Mouse (Mus musculus): ENCODE results near the gene Ppil6. TPM values are rescaled to one million over a fixed set of nuclear protein-coding genes. Genes with fewer than 3 reads are reported as not detected.

Ppil6 gene
- polyA plus RNA-seq, 1 experiment from 2014 or later, result 0.63 TPM

DNA sequence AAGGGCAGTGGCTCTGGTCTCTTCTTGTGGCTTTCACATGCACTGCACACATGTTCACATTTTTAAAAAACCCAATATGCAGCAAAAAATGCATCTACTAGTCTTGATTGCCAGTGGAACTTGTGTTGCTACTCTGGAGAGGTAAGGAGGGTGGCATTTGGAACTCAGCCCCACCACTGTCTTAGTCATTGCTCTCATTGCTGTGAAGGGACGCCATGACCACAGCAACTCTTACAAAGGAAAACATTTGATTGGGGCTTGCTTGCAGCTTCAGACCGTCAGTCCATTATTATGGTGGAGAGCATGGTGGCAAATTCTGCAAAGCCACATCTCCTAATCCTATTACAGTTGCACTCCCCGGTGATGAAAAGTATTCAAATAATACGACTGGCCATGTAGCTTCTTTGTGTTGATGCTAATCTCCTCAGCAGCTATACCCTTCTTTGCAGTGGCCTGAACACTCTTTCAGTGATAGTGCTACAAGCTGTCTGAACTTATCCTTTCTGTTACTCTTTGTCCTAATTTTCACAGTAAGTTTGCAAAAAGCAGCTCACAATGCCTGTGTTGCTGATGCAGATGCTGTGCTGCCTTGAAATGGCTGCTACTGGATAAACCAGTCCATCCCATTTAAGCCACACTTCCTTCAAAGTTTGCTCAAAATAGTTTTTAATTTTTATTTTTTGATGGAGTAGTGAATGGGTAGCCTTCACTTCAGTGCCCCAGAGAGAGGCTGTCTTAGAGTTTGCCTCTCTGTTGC lies 47.2 kb downstream of the Ppil6 start:
- Histone ChIP-seq H3K27me3 (no peaks in the 10 kb centered on the region), H3K4me1 (no peaks in the 10 kb centered on the region), H3K4me2 (no peak overlapping the region), H3K9ac (no peak overlapping the region), H3K36me3 (peaks cover 58% of the 10 kb centered on the region), H3K27ac (no peak overlapping the region), H3K4me3 (no peak overlapping the region), H3K9me3 (no peaks in the 10 kb centered on the region)
- no peak for ATAC-seq (ENCODE audit: insufficient number of reproducible peaks, insufficient read depth, low FRiP score, low TSS enrichment, low read depth)
- WGBS, result 90% methylated on average over 4 of the region's 4 CpGs

DNA sequence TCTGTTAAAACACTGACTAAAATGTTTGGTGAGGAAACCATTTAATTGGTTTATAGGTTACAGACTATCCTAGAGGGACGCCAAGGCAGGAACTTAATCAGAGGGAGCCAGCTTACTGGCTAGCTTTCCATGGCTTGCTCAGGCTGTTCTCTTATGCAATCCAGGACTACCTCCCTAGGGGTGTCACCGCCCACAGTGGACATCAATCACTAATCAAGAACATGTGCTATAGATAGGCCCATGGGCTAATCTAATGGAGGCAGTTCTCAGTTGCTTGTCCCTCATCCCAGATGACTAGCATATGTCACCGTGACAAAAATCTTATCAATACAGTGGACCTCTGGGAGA lies 47.7 kb downstream of the Ppil6 start:
- WGBS, result 84% methylated on average over 3 of the region's 3 CpGs
- Histone ChIP-seq H3K36me3 (peaks cover 53% of the 10 kb centered on the region), H3K27me3 (no peaks in the 10 kb centered on the region), H3K9me3 (no peaks in the 10 kb centered on the region), H3K9ac (no peak overlapping the region), H3K27ac (no peak overlapping the region), H3K4me2 (no peak overlapping the region), H3K4me1 (no peaks in the 10 kb centered on the region), H3K4me3 (no peak overlapping the region)
- ATAC-seq (ENCODE audit: insufficient number of reproducible peaks, insufficient read depth, low FRiP score, low TSS enrichment, low read depth), result no peak

DNA sequence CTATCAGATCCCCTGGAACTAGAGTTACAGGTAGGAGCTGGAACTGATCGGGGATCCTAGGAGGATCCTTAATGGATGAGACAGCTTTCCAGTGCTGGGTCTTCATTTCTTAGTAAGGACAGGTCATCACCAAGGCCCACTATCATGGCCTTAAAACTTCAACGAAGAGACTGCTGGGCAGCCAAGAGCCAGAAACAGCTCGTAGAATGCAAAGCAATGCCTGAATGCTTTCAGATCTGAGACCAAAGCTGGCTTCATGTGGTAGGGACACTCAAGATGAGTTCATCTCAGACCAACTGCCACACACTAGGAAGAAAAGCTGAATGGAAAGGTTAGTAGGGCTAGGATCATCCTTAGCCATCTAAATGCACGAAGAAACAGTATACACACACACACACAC lies 48.7 kb downstream of the Ppil6 start:
- 94% methylated on average over 4 of the region's 4 CpGs for WGBS
- no peaks in the 10 kb centered on the region for H3K27me3 ChIP-seq
- no peak for ATAC-seq (ENCODE audit: insufficient number of reproducible peaks, insufficient read depth, low FRiP score, low TSS enrichment, low read depth)
- peaks cover 42% of the 10 kb centered on the region for H3K36me3 ChIP-seq
- no peak overlapping the region for H3K4me2 ChIP-seq
- H3K4me3 ChIP-seq, result no peak overlapping the region
- H3K9me3 ChIP-seq, result no peaks in the 10 kb centered on the region
- H3K9ac ChIP-seq, result no peak overlapping the region
- H3K27ac ChIP-seq, result no peak overlapping the region
- 0 out of 2 replicates have a peak, but pooled peaks cover under 1% of the 10 kb centered on the region for H3K4me1 ChIP-seq

DNA sequence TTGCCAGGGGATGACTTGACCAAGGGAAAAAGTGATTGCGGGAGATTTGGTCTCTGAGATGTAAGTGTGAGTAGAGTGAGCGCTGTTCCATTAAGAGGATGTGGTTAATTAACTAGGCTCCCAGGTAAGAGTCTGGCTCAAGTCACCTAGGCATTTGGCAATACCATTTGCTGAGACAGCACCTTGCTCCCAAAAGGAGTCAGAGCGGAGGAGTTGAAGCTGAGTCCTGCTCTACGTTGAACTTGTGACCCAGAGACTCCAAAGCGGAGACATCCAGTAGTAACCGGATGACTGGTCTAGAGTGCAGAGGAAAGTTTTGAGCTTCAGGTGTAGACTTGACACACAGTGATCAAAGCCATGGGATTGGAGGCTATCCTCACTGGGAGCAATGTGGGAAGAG lies 51.8 kb downstream of the Ppil6 start:
- Histone ChIP-seq H3K4me2 (no peak overlapping the region), H3K27ac (no peak overlapping the region), H3K4me3 (no peak overlapping the region), H3K36me3 (peaks cover 14% of the 10 kb centered on the region), H3K9me3 (no peaks in the 10 kb centered on the region), H3K4me1 (0 out of 2 replicates have a peak, but pooled peaks cover 10% of the 10 kb centered on the region), H3K27me3 (no peaks in the 10 kb centered on the region), H3K9ac (no peak overlapping the region)
- 94% methylated on average over 6 of the region's 6 CpGs for WGBS
- ATAC-seq (ENCODE audit: insufficient number of reproducible peaks, insufficient read depth, low FRiP score, low TSS enrichment, low read depth), result no peak

DNA sequence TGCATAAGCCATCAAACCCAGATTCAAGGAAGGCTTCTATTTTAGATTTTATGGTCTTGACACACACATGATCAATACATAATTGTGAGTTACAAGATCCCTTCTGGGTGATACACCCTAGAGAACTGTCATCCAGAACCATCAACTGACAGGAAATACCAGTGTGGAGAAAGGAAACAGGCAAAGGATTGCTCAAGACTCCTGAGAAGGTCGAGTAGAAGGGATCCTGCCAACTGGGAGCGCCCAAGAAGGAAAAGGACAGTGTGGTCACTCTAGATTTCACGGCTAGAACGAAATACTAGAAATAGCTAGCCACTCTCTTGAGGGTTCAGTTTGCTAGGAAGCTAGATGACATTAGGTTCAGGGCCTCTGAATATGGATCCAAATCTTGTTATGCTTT lies 53.2 kb downstream of the Ppil6 start:
- 78% methylated on average over 4 of the region's 4 CpGs for WGBS

DNA sequence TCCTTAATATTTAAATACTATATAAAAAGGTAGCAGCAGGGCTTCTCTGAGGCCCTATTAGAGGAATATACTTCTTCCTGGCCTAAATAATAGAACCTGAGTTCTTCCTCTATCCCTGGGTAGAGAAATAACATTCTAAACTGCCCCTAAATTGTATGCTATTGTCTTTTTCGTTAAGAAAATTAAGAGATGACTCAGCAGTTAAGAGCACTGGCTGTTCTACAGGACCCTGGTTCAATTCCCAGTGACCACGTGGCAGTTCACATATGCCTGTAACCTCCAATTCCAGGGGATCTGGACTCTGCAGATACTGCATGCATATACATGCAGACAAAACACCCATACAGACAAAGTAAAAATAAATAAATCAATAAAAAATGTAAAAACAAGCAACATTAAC lies 53.6 kb downstream of the Ppil6 start:
- no peak for ATAC-seq (ENCODE audit: insufficient number of reproducible peaks, insufficient read depth, low FRiP score, low TSS enrichment, low read depth)
- WGBS, result 69% methylated on average over 2 of the region's 2 CpGs

More for the DNA sequence above, 53.2 kb downstream of the Ppil6 start:
- Histone ChIP-seq H3K9me3 (no peaks in the 10 kb centered on the region), H3K27ac (no peak overlapping the region), H3K4me2 (no peak overlapping the region), H3K36me3 (peaks cover 8% of the 10 kb centered on the region; the same call in 1 of the 2 replicates), H3K27me3 (no peaks in the 10 kb centered on the region), H3K4me3 (no peak overlapping the region), H3K9ac (no peak overlapping the region), H3K4me1 (0 out of 2 replicates have a peak, but pooled peaks cover 10% of the 10 kb centered on the region)
- ATAC-seq (ENCODE audit: insufficient number of reproducible peaks, insufficient read depth, low FRiP score, low TSS enrichment, low read depth), result no peak

DNA sequence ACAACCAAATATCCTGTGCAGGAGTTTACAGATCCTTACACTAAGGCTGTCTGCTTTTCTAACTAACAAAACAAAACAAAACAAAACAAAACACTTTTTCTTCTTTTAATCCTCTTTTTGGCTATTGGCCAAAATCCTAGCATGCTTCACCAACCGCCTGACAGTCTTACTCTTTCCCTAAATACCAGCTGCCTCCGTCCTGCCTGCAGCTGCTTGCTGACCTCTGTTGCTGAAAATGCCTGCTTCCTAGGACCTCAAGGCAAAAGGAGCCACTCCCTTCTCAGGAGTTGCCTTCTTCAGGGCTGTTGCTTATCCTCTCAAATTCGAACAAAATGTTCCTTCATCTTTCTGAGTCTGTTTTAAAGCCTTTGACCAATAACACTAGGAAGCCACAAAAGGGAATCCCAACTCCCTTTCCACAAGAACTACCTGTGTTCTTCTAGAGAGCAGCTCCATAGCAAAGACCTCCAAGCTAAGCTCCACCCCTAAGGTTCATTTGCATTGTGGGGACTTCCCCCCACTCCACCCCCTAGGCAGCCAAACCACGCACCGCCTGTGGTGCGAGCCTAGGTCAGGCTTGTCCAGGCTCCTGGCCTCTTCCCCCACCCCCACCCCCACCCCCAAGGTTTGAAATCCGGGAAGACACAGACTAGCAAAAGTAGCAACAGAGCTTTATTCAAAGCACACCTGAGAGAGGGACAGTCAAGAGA lies 54.4 kb downstream of the Ppil6 start:
- H3K36me3 ChIP-seq, result 0 out of 2 replicates have a peak, but pooled peaks cover 8% of the 10 kb centered on the region
- no peak overlapping the region for H3K27ac ChIP-seq
- 0 out of 2 replicates have a peak, but pooled peaks cover 10% of the 10 kb centered on the region for H3K4me1 ChIP-seq
- no peak overlapping the region for H3K4me2 ChIP-seq
- no peak overlapping the region for H3K9ac ChIP-seq
- 5% methylated on average over 7 of the region's 7 CpGs for WGBS
- 0 out of 2 replicates have a peak, but pooled peaks cover 6% of the 10 kb centered on the region for H3K9me3 ChIP-seq
- no peak overlapping the region for H3K4me3 ChIP-seq
- ATAC-seq (ENCODE audit: insufficient number of reproducible peaks, insufficient read depth, low FRiP score, low TSS enrichment, low read depth), result no peak
- H3K27me3 ChIP-seq, result no peaks in the 10 kb centered on the region

More for the DNA sequence above, 53.6 kb downstream of the Ppil6 start:
- 0 out of 2 replicates have a peak, but pooled peaks cover 10% of the 10 kb centered on the region for H3K4me1 ChIP-seq
- H3K9ac ChIP-seq, result no peak overlapping the region
- peaks cover 7% of the 10 kb centered on the region; the same call in 1 of the 2 replicates for H3K36me3 ChIP-seq
- no peak overlapping the region for H3K4me2 ChIP-seq
- no peak overlapping the region for H3K4me3 ChIP-seq
- H3K27ac ChIP-seq, result no peak overlapping the region
- no peaks in the 10 kb centered on the region for H3K9me3 ChIP-seq
- H3K27me3 ChIP-seq, result no peaks in the 10 kb centered on the region

DNA sequence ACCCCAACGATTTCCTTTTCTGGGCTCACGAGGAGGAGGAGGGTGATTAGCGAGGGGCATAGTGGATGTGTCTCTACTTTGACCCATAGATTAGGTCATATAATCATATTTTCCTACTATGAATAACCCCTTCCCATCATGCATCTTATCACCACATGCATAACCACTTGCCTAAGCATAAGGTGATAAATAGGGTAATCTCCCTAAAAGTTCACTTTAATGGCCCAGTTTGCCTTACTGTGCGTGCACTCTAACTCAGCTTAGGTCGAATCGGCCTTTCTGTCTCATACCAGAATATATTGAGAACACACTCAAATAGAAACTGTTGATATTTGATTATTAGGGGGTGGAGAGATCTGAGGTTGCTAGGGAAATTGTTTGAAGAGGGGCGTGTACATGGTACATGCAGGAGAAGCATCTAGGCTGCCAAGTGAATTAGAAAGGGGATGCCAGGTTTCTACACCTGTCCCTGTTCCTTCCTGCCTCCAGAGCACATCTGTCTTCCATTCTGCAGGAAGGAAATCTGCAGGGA lies 55.1 kb downstream of the Ppil6 start:
- Histone ChIP-seq H3K4me2 (no peak overlapping the region), H3K4me1 (peaks cover 10% of the 10 kb centered on the region), H3K9ac (no peak overlapping the region), H3K4me3 (no peak overlapping the region), H3K27ac (no peak overlapping the region), H3K36me3 (0 out of 2 replicates have a peak, but pooled peaks cover 4% of the 10 kb centered on the region), H3K27me3 (no peaks in the 10 kb centered on the region), H3K9me3 (0 out of 2 replicates have a peak, but pooled peaks cover 6% of the 10 kb centered on the region)
- ATAC-seq (ENCODE audit: insufficient number of reproducible peaks, insufficient read depth, low FRiP score, low TSS enrichment, low read depth), result no peak
- WGBS, result 50% methylated on average over 7 of the region's 7 CpGs

DNA sequence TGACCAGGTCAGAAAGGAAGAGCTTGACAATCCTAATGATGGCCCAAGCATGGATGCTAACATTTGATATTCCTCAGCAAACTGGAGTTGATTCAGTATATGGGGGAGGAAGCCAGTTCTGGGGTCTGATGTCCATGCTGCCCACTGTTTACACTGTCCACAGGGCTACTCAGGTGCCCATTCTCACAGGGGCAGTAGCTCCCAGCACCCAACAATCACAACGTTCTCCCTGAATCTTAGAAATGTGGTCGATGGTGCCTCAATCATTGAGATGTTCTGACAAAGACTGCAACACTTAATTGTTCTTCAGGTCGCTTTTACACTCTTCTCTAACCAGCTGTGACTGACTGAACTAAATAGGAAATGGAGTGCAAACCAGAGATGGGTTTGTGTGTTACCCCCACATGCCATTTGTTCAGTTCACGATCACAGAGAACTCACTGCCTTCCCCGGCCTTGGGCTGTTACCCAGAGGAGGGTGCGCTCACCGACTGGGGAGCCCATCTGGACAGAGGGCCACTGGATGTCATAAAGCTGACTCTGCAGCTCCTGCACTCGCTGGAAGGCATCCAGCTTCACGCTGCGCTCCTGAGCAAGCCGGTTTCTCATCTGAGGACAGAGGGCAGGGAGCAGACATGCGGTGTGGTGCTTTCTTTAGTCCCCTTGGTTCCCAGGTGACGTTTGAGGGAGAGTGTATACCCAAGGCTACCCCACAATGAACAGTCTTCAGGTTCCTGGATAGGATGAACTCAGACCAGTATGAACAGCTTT lies 56.3 kb downstream of the Ppil6 start:
- 0 out of 2 replicates have a peak, but pooled peaks cover 4% of the 10 kb centered on the region for H3K36me3 ChIP-seq
- 0 out of 2 replicates have a peak, but pooled peaks cover 6% of the 10 kb centered on the region for H3K9me3 ChIP-seq
- no peak overlapping the region for H3K9ac ChIP-seq
- ATAC-seq (ENCODE audit: insufficient number of reproducible peaks, insufficient read depth, low FRiP score, low TSS enrichment, low read depth), result no peak
- 58% methylated on average over 13 of the region's 13 CpGs for WGBS
- peaks cover 18% of the 10 kb centered on the region for H3K4me1 ChIP-seq
- no peak overlapping the region for H3K4me3 ChIP-seq
- no peaks in the 10 kb centered on the region for H3K27me3 ChIP-seq
- H3K27ac ChIP-seq, result no peak overlapping the region
- H3K4me2 ChIP-seq, result no peak overlapping the region

DNA sequence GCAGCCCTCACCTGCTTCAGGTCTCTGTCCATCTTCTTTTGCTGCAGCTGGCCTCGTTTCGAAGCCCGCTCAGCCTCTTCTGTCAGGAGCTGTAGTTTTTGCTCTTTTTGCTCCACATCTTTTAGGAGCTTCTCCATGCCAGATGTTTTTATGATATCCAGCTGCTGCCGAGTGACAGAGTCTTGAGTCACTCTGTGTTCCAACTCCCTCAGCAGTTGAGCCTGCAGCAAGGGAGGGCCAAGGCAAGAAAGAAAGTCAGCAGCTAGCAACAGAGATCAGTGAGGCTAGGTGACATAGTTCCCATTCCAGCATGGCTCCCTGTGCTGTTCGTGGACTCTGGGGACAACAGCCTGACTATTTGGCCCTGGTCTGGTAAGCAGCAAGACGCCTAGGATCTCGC lies 60.5 kb downstream of the Ppil6 start:
- 0 out of 2 replicates have a peak, but pooled peaks cover 4% of the 10 kb centered on the region for H3K36me3 ChIP-seq
- no peaks in the 10 kb centered on the region for H3K27me3 ChIP-seq
- H3K27ac ChIP-seq, result no peak overlapping the region
- 0 out of 2 replicates have a peak, but pooled peaks cover 6% of the 10 kb centered on the region for H3K9me3 ChIP-seq
- 48% methylated on average over 7 of the region's 7 CpGs for WGBS
- H3K4me1 ChIP-seq, result peaks cover 27% of the 10 kb centered on the region
- no peak overlapping the region for H3K4me2 ChIP-seq
- no peak overlapping the region for H3K9ac ChIP-seq
- ATAC-seq (ENCODE audit: insufficient number of reproducible peaks, insufficient read depth, low FRiP score, low TSS enrichment, low read depth), result no peak
- no peak overlapping the region for H3K4me3 ChIP-seq

DNA sequence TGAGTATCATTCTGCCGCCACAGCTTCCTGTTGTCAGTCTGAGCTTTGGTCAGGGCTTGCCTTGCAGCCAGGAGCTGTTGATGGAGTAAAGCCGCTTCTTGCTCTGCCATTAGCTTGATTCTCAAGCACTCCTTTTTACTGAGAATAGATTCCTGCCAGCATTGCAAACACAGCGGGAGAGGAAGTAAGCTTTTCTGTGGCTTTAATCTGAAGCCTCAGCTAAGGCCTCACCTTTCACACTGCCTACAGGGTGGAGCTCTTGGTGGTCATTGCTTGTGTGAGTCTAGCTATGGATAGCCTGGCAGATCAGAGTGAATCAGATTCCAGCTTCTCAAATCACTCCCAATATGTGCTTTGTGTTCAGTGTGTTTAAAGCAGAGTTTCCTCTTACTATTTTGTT lies 62.1 kb downstream of the Ppil6 start:
- no peak overlapping the region for H3K4me2 ChIP-seq
- WGBS, result 16% methylated on average over 3 of the region's 3 CpGs
- H3K36me3 ChIP-seq, result 0 out of 2 replicates have a peak, but pooled peaks cover 4% of the 10 kb centered on the region
- peak overlapping the region; percentile 68; the same call in 1 of the 2 replicates for H3K27ac ChIP-seq
- peaks cover 27% of the 10 kb centered on the region for H3K4me1 ChIP-seq
- no peak overlapping the region for H3K9ac ChIP-seq
- H3K9me3 ChIP-seq, result 0 out of 2 replicates have a peak, but pooled peaks cover 6% of the 10 kb centered on the region
- ATAC-seq (ENCODE audit: insufficient number of reproducible peaks, insufficient read depth, low FRiP score, low TSS enrichment, low read depth), result no peak
- H3K4me3 ChIP-seq, result no peak overlapping the region
- no peaks in the 10 kb centered on the region for H3K27me3 ChIP-seq
